Mouse (Mus musculus) Muller cell, postnatal 12 days (primary cell): ENCODE data around the gene Helt.

Experiments
- DNase-seq: peaks from one replicate; pipeline ENCODE4 v3.0.0-alpha.2; 2015; ENCODE audit errors: inconsistent ontology term

Gene Helt

DNA sequence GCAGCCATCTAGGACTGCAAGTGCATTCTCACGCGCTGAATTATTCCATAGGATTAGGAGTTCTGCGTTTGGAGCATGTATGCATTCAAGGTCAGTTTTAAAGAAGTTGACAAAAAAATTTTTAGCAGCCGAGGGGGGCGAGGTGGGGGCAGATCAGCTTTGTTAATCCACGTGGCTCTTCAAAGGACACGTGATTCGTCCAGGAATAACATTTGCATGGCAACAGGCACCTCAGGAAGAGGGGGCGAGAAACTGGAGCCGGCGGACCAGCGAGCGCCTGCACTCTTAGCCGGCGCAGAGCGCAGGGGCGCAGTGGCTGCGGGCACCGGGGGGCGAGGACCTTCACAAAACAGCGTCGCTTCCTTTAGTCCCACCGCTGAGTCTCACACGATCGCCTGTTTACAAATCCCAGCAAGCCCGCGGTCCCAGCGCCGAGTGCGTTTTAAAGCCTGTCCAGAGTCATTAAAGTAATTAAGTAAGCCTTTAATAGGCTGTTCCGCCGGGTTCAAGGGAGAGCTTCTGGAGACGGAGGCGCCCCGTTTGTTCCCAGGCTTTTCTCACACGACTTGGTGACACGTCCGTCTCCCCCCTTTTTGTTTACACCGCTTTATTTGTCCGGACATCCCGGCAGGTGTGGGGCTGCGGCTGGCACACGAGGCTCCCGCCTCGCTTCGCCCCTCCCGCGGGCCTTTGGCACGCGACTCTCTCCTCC, at the start of gene Helt:
TSS of gene Helt (minus strand) at position 491 of the 712 bp plus-strand sequence.
- DNase-seq, result no peak

- no peak for DNase-seq
Observed at GRCm38 (mm10) chr8:46342272-46342671, 47.8 kb upstream of the Helt start.

- DNase-seq, result no peak
Observed at GRCm38 (mm10) chr8:46340381-46341273, 46.2 kb upstream of the Helt start.

DNA sequence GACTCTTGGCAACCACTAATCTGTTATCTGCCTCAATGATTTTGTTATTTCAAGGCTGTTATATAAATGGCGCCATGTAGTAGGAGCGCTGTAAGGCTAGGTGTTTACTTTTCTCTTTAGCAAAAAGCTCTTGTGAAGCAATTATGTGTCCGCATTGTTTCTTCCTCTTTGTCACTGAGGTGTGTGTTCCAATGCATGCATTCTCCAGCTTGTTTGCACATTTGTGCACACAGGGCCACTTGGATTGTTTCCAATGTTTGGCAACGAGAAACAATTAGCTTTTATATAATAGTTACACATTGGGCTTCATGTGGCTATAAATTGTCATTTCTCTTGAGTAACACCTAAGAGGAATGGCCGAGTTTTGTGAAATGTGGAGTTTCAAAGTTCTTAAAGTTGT, 44.8 kb upstream of the Helt start:
- no peak for DNase-seq

- no peak for DNase-seq
Observed at GRCm38 (mm10) chr8:46336351-46336750, 41.9 kb upstream of the Helt start.

DNA sequence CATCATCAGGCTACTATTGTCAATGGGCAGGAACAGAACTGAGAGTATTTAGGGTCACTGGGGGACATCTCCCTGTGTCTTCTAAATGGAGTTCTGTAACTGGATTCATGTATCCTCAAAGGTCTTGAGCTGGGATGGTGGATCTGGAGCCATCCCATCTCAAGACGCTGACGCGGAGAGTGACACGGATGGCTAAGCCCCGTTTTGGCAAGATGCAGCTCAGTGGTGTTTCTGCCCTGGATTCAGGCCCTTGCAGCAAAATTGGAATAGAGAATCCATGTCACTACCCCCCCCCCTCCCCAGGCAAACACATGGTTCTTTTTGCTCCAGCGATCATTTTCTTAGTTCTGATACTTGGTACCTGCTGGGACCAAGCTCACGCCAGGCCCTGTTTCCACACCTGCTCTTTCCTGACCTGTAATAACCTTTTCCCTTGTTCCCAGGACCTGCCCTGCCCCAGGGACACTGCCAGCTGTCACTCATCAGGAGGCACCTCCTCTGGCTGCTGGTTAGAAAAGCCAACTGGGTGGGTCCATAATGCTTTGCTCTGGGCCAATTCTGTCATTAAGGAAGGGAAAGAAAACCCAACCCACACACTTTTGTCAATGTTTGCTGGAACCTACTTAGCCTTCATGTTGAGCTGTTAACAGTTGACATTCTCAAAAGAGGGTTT, 38.1 kb upstream of the Helt start:
- DNase-seq, result no peak

- peak; percentile 25 for DNase-seq
Observed at GRCm38 (mm10) chr8:46331801-46332200, 37.3 kb upstream of the Helt start.

- no peak for DNase-seq
Observed at GRCm38 (mm10) chr8:46329396-46329795, 34.9 kb upstream of the Helt start.

DNA sequence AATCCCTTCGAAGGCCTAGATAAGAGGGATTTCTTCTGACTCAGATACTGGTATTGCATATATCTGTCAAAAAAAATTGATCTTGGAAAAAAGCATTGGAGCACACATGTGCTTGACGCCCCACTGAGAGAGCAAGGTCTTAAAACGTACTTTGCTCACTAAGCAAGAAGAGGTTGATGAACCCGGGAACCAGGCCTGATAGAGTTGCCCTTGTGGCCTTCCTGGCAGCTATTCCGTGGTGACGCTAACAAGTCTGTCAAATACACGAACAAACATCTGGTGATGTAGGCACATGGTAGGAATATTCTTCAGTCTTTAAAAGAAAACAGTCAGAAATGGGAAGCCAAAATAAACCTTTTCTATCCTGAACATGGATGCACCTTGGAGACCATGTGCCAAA, 32.8 kb upstream of the Helt start:
- DNase-seq, result no peak

GRCm38 (mm10) chr8:46326715-46327114, 32.2 kb upstream of the Helt start:
- DNase-seq, result no peak

DNA sequence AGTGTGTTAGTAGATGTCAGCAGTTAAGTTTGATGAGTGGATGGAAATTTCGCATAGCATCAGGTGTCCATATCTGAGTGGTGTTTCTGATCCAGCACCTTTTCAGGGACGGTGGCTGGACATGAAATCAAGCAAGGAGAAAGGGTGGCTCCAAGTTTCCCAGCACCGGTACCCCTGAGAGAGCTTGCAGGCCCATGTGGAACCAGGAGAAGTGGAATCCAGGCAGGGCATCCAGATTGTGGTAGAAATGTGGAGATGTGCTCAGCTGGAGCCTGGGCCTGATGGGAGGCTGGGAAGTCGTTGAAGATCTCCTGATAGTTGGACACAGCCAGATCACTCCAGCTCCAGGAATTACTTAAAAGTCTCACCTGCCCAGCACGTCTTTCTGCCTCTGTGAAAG, 30.2 kb upstream of the Helt start:
- DNase-seq, result no peak

DNA sequence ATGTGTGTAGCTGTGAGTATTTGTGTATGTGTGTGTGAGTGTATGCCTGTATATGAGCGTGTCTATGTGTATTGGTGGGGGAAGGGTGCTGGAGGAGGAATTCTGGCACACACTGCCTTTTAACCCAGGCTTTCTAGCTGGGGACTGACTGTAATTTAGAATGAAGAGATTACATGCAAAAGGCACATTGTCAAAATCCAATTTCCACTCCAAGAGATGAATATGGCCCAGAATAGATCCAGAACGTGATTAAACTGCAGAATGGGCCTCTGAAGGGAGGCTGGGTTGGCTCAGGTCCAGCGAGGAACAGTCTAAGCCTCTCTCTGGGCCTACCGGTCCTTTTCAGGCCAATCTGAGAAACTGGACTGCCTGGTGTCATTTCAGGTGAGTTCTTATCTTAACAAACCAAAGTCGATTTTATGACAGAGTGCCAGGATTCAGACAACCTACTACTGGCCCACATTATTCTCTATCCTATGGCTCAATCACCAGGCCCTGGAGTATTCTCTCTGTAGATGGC, 29.3 kb upstream of the Helt start:
- no peak for DNase-seq

- DNase-seq, result no peak
Observed at GRCm38 (mm10) chr8:46322833-46323232, 28.4 kb upstream of the Helt start.

GRCm38 (mm10) chr8:46322421-46322820, 27.9 kb upstream of the Helt start:
- no peak for DNase-seq

- DNase-seq, result no peak
Observed at GRCm38 (mm10) chr8:46318802-46319201, 24.3 kb upstream of the Helt start.

- no peak for DNase-seq
Observed at GRCm38 (mm10) chr8:46317161-46317560, 22.7 kb upstream of the Helt start.

DNA sequence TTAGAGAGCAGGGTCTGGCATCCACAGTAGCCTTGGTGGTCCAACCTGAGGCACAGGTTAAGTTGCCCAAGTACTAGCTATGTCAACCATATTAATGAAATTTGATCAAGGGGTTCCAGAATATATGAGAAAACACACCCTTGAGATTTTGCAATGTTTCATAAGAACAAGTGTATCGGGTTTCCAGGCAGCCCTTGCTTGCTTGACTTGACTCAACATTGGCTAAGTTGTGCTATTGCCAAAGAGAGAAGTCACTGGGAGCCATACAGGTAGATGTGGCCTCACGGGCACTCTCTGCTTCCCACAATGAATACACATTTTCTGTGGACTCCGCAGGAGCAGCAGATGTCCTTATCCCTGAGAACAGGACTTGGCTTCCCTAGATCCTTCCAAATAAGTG, 19.3 kb upstream of the Helt start:
- no peak for DNase-seq

DNA sequence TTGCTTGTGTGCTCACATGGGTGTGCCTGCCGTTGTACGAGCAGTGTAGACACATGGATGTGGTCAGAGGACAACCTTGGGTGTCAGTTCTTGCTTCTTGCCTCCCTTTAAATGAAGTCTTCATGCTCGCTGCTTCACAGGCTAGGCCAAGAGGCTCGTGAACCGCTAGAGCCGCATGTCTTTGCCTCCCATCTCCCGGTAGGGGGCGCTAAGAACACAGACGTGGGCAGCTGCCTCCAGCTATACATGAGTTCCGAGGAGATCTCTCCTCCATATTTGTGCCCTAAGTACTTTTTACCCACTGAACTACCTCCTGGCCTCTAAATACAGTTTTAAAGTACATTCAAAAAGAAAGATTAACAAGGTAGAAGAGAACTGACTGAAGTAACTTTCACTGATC, 16.7 kb upstream of the Helt start:
- peak; percentile 72 for DNase-seq

- no peak for DNase-seq
Observed at GRCm38 (mm10) chr8:46308189-46308588, 13.7 kb upstream of the Helt start.

DNA sequence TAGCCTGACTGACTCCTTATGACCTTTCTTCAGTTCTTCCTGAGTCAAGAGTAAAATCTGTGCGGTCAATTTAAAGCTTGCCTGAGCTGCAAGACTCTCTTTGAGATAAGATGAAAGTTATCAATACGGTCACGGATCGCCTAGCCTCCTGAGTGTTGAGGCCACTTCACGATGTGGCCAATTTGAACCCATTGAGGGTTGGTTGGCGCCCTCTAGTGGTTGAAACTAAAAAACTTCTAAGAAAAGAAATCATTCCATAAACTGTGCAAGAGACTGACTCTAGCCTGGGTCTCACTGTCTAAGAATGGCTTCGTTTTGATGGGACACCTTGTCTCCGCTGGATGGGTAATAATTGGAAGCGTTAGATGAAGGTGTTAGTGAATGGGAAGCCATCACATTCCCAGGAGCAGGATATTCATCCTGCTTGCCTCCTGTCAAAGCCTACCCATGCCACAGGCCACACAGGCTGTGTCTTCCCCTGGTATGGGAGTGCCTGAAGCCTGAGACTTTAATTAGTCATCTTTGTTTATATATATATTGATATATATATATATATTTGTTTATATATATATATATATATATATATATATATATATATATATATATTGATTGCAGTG, 11.4 kb upstream of the Helt start:
- peak; percentile 28 for DNase-seq

DNA sequence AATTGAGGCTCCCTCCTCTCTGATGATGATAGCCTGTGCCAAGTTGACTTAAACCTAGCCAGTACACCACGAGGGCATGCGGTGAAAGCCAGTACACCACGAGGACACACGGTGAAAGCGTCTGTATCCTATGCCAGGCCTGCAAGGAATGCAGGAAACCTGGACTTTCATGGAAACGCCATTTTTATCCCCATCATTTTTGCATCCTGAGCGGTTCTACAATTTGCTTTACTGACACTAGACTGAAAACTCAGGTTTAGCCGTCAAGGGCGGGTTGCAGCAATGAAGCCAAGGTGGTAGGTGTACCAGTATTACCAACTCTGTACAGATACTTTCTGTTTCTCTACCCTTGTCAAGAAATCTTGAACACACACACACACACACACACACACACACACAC, 7.7 kb upstream of the Helt start:
- DNase-seq, result no peak

GRCm38 (mm10) chr8:46298847-46299246, 4.4 kb upstream of the Helt start:
- DNase-seq, result no peak
